Comparison of ENCODE assay signal across 34 mouse cellular contexts in genomic region chr3:125986639-125987038, GRCm38 (mm10). TPM values are rescaled to one million over a fixed set of nuclear protein-coding genes. Genes with fewer than 3 reads are reported as not detected.
"Had no signal": no experiment of that assay in that cellular context is flagged by ENCODE, and none has a peak within 500 bp of the region (broad histone marks: within the 10 kb centered on the region; RNA-seq: fewer than 3 reads in every experiment).

No protein-coding gene starts in this region.

- H3K4me3 ChIP-seq: heart, adult 2 months; heart, embryonic 10.5 days; heart, embryonic 12.5 days; heart, embryonic 13.5 days; heart, embryonic 15.5 days; hindbrain, embryonic 10.5 days; hindbrain, embryonic 12.5 days; hindbrain, embryonic 13.5 days; hindbrain, embryonic 15.5 days; kidney, embryonic 15.5 days; layer of hippocampus, adult 2 months had no signal

- ATAC-seq: hindbrain, embryonic 16.5 days; hindbrain, postnatal 0 days; inflammation-experienced regulatory T-cells, adult 6 months had no signal

- DNase-seq: heart, adult 2 months; heart, postnatal 10 days; heart, postnatal 14 days; heart, postnatal 36 days; heart, postnatal 4 days; kidney, adult 11 months; kidney, adult 18-20 months; kidney, adult 2 months; kidney, adult 8-10 months; kidney, adult 9 months; kidney, postnatal 10 days; kidney, postnatal 14 days; kidney, postnatal 25 days; kidney, postnatal 36 days; kidney, postnatal 4 days; layer of hippocampus, adult 9-11 months; layer of hippocampus, postnatal 36 days had no signal

- H3K4me1 ChIP-seq: heart, embryonic 10.5 days; heart, embryonic 12.5 days; heart, embryonic 13.5 days; heart, embryonic 15.5 days; hindbrain, embryonic 10.5 days; hindbrain, embryonic 12.5 days; hindbrain, embryonic 13.5 days; hindbrain, embryonic 15.5 days; kidney, embryonic 15.5 days had no signal

- H3K27me3 ChIP-seq: heart, embryonic 12.5 days; heart, embryonic 13.5 days; heart, embryonic 15.5 days; hindbrain, embryonic 12.5 days; hindbrain, embryonic 13.5 days; hindbrain, embryonic 15.5 days; kidney, embryonic 15.5 days had no signal

- H3K9me3 ChIP-seq: heart, embryonic 10.5 days; heart, embryonic 12.5 days; heart, embryonic 13.5 days; heart, embryonic 15.5 days; hindbrain, embryonic 10.5 days; hindbrain, embryonic 12.5 days; hindbrain, embryonic 13.5 days; hindbrain, embryonic 15.5 days; kidney, embryonic 15.5 days had no signal

- H3K4me2 ChIP-seq: heart, embryonic 11.5 days; heart, embryonic 12.5 days; heart, embryonic 13.5 days; heart, embryonic 15.5 days; hindbrain, embryonic 12.5 days; hindbrain, embryonic 13.5 days; hindbrain, embryonic 14.5 days; hindbrain, embryonic 15.5 days; kidney, embryonic 15.5 days had no signal

- H3K9ac ChIP-seq: heart, embryonic 12.5 days; heart, embryonic 13.5 days; heart, embryonic 15.5 days; hindbrain, embryonic 12.5 days; hindbrain, embryonic 13.5 days; hindbrain, embryonic 14.5 days; hindbrain, embryonic 15.5 days; kidney, embryonic 15.5 days had no signal

- H3K36me3 ChIP-seq: heart, embryonic 10.5 days; heart, embryonic 12.5 days; heart, embryonic 13.5 days; heart, embryonic 15.5 days; hindbrain, embryonic 10.5 days; hindbrain, embryonic 12.5 days; hindbrain, embryonic 13.5 days; hindbrain, embryonic 15.5 days; kidney, embryonic 15.5 days had no signal

- H3K27ac ChIP-seq: heart, adult 2 months; heart, embryonic 10.5 days; heart, embryonic 13.5 days; heart, embryonic 15.5 days; hindbrain, embryonic 10.5 days; hindbrain, embryonic 12.5 days; hindbrain, embryonic 13.5 days; hindbrain, embryonic 14.5 days; hindbrain, embryonic 15.5 days; hindbrain, postnatal 0 days; kidney, embryonic 15.5 days; kidney, postnatal 0 days; layer of hippocampus, adult 2 months had no signal

RNA-seq across cellular contexts. Expression of gene Ugt8a, which starts 48.2 kb away (rescaled TPM):
- polyA plus RNA-seq: heart, postnatal 0 days; inflammation-experienced regulatory T-cells, adult 6 months had no signal
